Mouse (Mus musculus): ENCODE data around the gene Klhl29. TPM values are rescaled to one million over a fixed set of nuclear protein-coding genes. Genes with fewer than 3 reads are reported as not detected.

Gene Klhl29
- polyA plus RNA-seq, 1 experiment, result 0.02 TPM

GRCm38 (mm10) chr12:5222439-5223202, 152.9 kb downstream of the Klhl29 start:
- H3K27me3 ChIP-seq (ENCODE audit: control insufficient read depth, insufficient read depth, insufficient read length), result peaks cover 11% of the 10 kb centered on the region
- no peak overlapping the region for H3K4me3 ChIP-seq
- no peaks in the 10 kb centered on the region for H3K36me3 ChIP-seq (ENCODE audit: control insufficient read depth, insufficient read depth)
- no peak overlapping the region for H3K4me2 ChIP-seq (ENCODE audit: low read depth)
- H3ac ChIP-seq (ENCODE audit: control insufficient read depth, insufficient read length), result no peak overlapping the region
- no peak for TF ChIP-seq POLR2AphosphoS2 (IDR thresholded peaks at IDR 0.05; ENCODE audit: insufficient read length, low read depth)
- no peak for TF ChIP-seq REST (IDR thresholded peaks at IDR 0.05; ENCODE audit: insufficient read depth, insufficient read length)
- TF ChIP-seq MYOG (IDR thresholded peaks at IDR 0.05; ENCODE audit: control insufficient read depth in 1 of 3, insufficient read depth in 1 of 3, insufficient read length in 2 of 3, low read depth in 2 of 3), result no peak
- no peak for TF ChIP-seq USF1 (IDR thresholded peaks at IDR 0.05; ENCODE audit: low read depth)
- TF ChIP-seq TCF3 (IDR thresholded peaks at IDR 0.05; ENCODE audit: insufficient read length, low read depth), result no peak
- no peak for TF ChIP-seq CEBPB (IDR thresholded peaks at IDR 0.05; ENCODE audit: insufficient read depth, poor library complexity, severe bottlenecking)
- TF ChIP-seq MYOD1 (IDR thresholded peaks at IDR 0.05; ENCODE audit: control insufficient read depth in 1 of 3, insufficient read length in 2 of 3, low read depth in 2 of 3), result no peak
- TF ChIP-seq MAX (IDR thresholded peaks at IDR 0.05; ENCODE audit: low read depth), result no peak
- no peak for TF ChIP-seq SRF (IDR thresholded peaks at IDR 0.05; ENCODE audit: control insufficient read depth, insufficient read length, low read depth)
- no peaks in the 10 kb centered on the region for H3K79me2 ChIP-seq (ENCODE audit: control insufficient read depth, insufficient read depth)

DNA sequence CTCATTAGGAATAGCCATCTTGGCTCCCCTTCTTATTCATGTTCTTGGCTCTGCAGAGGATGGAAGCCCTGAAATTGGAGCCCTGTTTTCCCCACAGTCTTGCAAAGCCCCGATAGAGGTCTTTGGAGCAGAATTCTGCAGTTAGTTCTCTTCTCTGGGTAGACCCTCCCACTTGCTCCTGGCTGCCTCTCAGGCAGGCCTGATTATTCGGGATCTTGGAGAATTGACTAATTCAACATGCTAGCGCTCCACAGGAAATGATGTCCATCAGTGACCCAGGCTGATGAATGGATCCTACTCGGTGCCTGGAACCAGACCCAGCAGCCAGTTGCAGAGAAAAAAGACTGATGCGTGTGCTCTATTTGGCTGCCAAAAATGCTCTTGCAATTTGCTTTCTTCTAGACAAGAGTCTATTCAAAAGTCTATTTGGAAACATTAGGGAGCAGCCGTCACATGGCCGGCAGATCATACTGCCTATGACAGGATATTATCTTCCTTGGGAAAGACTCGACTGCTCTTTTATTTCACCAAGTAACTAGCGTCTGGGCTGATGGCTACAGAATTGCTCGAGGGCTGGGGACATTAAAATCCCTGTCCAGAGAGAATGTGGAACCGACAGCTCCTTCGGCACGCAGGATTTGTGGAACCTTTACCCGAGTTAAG, 155.4 kb downstream of the Klhl29 start:
- H3K4me3 ChIP-seq, result no peak overlapping the region
- TF ChIP-seq USF1 (IDR thresholded peaks at IDR 0.05; ENCODE audit: low read depth) (no peak), TCF3 (IDR thresholded peaks at IDR 0.05; ENCODE audit: insufficient read length, low read depth) (no peak), CEBPB (IDR thresholded peaks at IDR 0.05; ENCODE audit: insufficient read depth, poor library complexity, severe bottlenecking) (no peak), MAX (IDR thresholded peaks at IDR 0.05; ENCODE audit: low read depth) (no peak), SRF (IDR thresholded peaks at IDR 0.05; ENCODE audit: control insufficient read depth, insufficient read length, low read depth) (no peak), REST (IDR thresholded peaks at IDR 0.05; ENCODE audit: insufficient read depth, insufficient read length) (no peak), MYOD1 (IDR thresholded peaks at IDR 0.05; ENCODE audit: control insufficient read depth in 1 of 3, insufficient read length in 2 of 3, low read depth in 2 of 3) (no peak), POLR2A (IDR thresholded peaks at IDR 0.05; ENCODE audit: insufficient read length, low read depth) (no peak), E2F4 (IDR thresholded peaks at IDR 0.05; ENCODE audit: insufficient read depth) (no peak), TCF12 (IDR thresholded peaks at IDR 0.05; ENCODE audit: insufficient read depth, poor library complexity, severe bottlenecking) (no peak), POLR2AphosphoS2 (IDR thresholded peaks at IDR 0.05; ENCODE audit: insufficient read length, low read depth) (no peak)
- peaks cover 11% of the 10 kb centered on the region for H3K27me3 ChIP-seq (ENCODE audit: control insufficient read depth, insufficient read depth, insufficient read length)
- H3K4me2 ChIP-seq (ENCODE audit: low read depth), result no peak overlapping the region
- no peaks in the 10 kb centered on the region for H3K79me2 ChIP-seq (ENCODE audit: control insufficient read depth, insufficient read depth)
- H3ac ChIP-seq (ENCODE audit: control insufficient read depth, insufficient read length), result no peak overlapping the region
- no peaks in the 10 kb centered on the region for H3K36me3 ChIP-seq (ENCODE audit: control insufficient read depth, insufficient read depth)

- H3K79me2 ChIP-seq (ENCODE audit: control insufficient read depth, insufficient read depth), result no peaks in the 10 kb centered on the region
- H3ac ChIP-seq (ENCODE audit: control insufficient read depth, insufficient read length), result no peak overlapping the region
- H3K4me3 ChIP-seq, result no peak overlapping the region
- H3K36me3 ChIP-seq (ENCODE audit: control insufficient read depth, insufficient read depth), result no peaks in the 10 kb centered on the region
- no peak overlapping the region for H3K4me2 ChIP-seq (ENCODE audit: low read depth)
- peaks cover 5% of the 10 kb centered on the region for H3K27me3 ChIP-seq (ENCODE audit: control insufficient read depth, insufficient read depth, insufficient read length)
- TF ChIP-seq MYOG (IDR thresholded peaks at IDR 0.05; ENCODE audit: control insufficient read depth in 1 of 3, insufficient read depth in 1 of 3, insufficient read length in 2 of 3, low read depth in 2 of 3), result no peak
- TF ChIP-seq SRF (IDR thresholded peaks at IDR 0.05; ENCODE audit: control insufficient read depth, insufficient read length, low read depth), result no peak
- no peak for TF ChIP-seq TCF3 (IDR thresholded peaks at IDR 0.05; ENCODE audit: insufficient read length, low read depth)
- TF ChIP-seq POLR2AphosphoS2 (IDR thresholded peaks at IDR 0.05; ENCODE audit: insufficient read length, low read depth), result no peak
- no peak for TF ChIP-seq MAX (IDR thresholded peaks at IDR 0.05; ENCODE audit: low read depth)
- no peak for TF ChIP-seq REST (IDR thresholded peaks at IDR 0.05; ENCODE audit: insufficient read depth, insufficient read length)
- no peak for TF ChIP-seq CEBPB (IDR thresholded peaks at IDR 0.05; ENCODE audit: insufficient read depth, poor library complexity, severe bottlenecking)
- TF ChIP-seq E2F4 (IDR thresholded peaks at IDR 0.05; ENCODE audit: insufficient read depth), result no peak
- TF ChIP-seq MYOD1 (IDR thresholded peaks at IDR 0.05; ENCODE audit: control insufficient read depth in 1 of 3, insufficient read length in 2 of 3, low read depth in 2 of 3), result no peak
- no peak for TF ChIP-seq TCF12 (IDR thresholded peaks at IDR 0.05; ENCODE audit: insufficient read depth, poor library complexity, severe bottlenecking)
- no peak for TF ChIP-seq USF1 (IDR thresholded peaks at IDR 0.05; ENCODE audit: low read depth)
- no peak for TF ChIP-seq POLR2A (IDR thresholded peaks at IDR 0.05; ENCODE audit: insufficient read length, low read depth)
Measured at GRCm38 (mm10) chr12:5215836-5216747, 159.4 kb downstream of the Klhl29 start.

DNA sequence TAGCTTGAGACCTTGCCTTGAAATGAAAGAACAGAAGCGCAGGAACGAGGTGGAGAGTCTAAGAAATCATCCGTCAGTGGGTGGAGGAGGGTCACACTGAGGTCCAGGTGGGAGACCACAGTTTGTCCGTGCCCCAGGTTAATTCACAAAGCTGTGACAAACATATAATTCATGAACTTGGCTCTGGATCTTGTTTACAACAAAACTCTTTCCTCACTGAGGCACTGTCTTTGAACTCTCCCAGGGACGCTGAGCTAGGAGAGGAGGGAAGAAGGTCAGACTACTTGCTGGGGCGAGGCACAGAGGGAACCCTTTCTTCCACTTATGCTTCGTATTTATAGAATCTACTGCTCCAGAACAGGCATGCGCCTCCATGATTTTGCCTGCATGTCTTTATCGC, 161.2 kb downstream of the Klhl29 start:
- TF ChIP-seq MYOD1 (IDR thresholded peaks at IDR 0.05; ENCODE audit: control insufficient read depth in 1 of 3, insufficient read length in 2 of 3, low read depth in 2 of 3) (no peak), POLR2AphosphoS2 (IDR thresholded peaks at IDR 0.05; ENCODE audit: insufficient read length, low read depth) (no peak), TCF12 (IDR thresholded peaks at IDR 0.05; ENCODE audit: insufficient read depth, poor library complexity, severe bottlenecking) (no peak), TCF3 (IDR thresholded peaks at IDR 0.05; ENCODE audit: insufficient read length, low read depth) (no peak), POLR2A (IDR thresholded peaks at IDR 0.05; ENCODE audit: insufficient read length, low read depth) (no peak), E2F4 (IDR thresholded peaks at IDR 0.05; ENCODE audit: insufficient read depth) (no peak), USF1 (IDR thresholded peaks at IDR 0.05; ENCODE audit: low read depth) (no peak), REST (IDR thresholded peaks at IDR 0.05; ENCODE audit: insufficient read depth, insufficient read length) (no peak), SRF (IDR thresholded peaks at IDR 0.05; ENCODE audit: control insufficient read depth, insufficient read length, low read depth) (no peak), CEBPB (IDR thresholded peaks at IDR 0.05; ENCODE audit: insufficient read depth, poor library complexity, severe bottlenecking) (no peak), MYOG (IDR thresholded peaks at IDR 0.05; ENCODE audit: control insufficient read depth in 1 of 3, insufficient read depth in 1 of 3, insufficient read length in 2 of 3, low read depth in 2 of 3) (no peak), MAX (IDR thresholded peaks at IDR 0.05; ENCODE audit: low read depth) (no peak)
- Histone ChIP-seq H3K79me2 (ENCODE audit: control insufficient read depth, insufficient read depth) (no peaks in the 10 kb centered on the region), H3K4me3 (no peak overlapping the region), H3K27me3 (ENCODE audit: control insufficient read depth, insufficient read depth, insufficient read length) (no peaks in the 10 kb centered on the region), H3K36me3 (ENCODE audit: control insufficient read depth, insufficient read depth) (no peaks in the 10 kb centered on the region), H3ac (ENCODE audit: control insufficient read depth, insufficient read length) (no peak overlapping the region), H3K4me2 (ENCODE audit: low read depth) (no peak overlapping the region)

Data from myocyte (in vitro differentiated cells).